Mouse (Mus musculus): ENCODE results near the gene Lin37.

DNA sequence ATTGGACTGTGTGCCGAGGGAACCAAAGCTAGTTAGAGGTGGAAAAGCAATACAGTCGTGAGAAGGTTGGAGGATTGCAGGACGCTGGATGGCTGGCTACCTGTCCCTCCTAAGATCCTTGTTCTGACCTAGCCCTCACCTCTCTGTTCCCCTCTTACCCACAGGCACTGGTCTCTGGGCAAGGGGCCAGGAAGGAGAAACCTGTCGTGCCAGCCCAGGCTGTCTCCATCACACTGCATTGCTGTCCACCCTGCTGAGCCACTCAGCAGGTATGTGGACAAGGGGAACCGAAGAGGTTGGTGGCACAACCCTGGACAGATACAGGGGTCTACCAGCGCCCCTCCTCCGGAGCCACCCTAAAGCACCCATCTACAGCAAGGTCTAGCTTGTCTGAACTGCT, 41.0 kb upstream of the Lin37 start:
- no peak for TF ChIP-seq CTCF (IDR thresholded peaks at IDR 0.05; ENCODE audit: control insufficient read depth, insufficient read depth, low read length)
- no peak for TF ChIP-seq POLR2A (IDR thresholded peaks at IDR 0.05; ENCODE audit: borderline replicate concordance, control insufficient read depth, low read depth, low read length)
